Mouse (Mus musculus) thymus, postnatal 36 days (tissue): ENCODE data around the gene Cytip.

Experiments
- DNase-seq, 2 experiments: peaks; one replicate each; pipeline ENCODE4 v3.0.0; 2022; ENCODE audit warnings: mixed read lengths in 2 of 2

Gene Cytip

GRCm38 (mm10) chr2:58094818-58095217 lies 100.5 kb downstream of the Cytip start:
- no peak for DNase-seq

- no peak for DNase-seq
Measured at GRCm38 (mm10) chr2:58086420-58086819, 108.9 kb downstream of the Cytip start.

- DNase-seq, result no peak
Measured at GRCm38 (mm10) chr2:58079849-58080248, 115.5 kb downstream of the Cytip start.
